Mouse (Mus musculus): ENCODE results near the gene Dusp27. TPM values are rescaled to one million over a fixed set of nuclear protein-coding genes. Genes with fewer than 3 reads are reported as not detected.

Gene Dusp27
- polyA plus RNA-seq, 1 experiment from 2014 or later: 6.4 TPM

DNA sequence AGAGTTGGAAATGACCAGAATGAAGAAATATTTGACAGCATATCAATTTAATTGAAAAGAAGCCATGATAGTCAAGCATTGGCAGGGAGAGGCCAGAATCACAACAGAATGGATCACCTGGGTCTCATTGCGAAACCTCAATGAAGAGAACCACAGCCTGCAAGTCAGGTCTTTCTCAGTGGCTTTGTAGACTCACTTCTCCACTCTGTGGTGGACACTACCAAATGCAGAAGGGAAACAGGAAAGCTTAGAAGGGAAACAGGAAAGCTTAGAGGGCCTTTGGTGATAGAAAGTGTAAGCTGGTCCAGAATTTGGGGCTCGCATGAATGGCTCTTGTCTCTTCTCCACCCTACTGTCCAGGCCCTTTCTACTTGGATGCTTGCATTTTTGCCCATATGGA, 29.6 kb downstream of the Dusp27 start:
- no peaks in the 10 kb centered on the region for H3K27me3 ChIP-seq
- WGBS: 94% methylated on average over 2 of the region's 2 CpGs
- no peak for ATAC-seq (ENCODE audit: insufficient number of reproducible peaks, low FRiP score, low TSS enrichment, low read depth)
- no peak overlapping the region for H3K27ac ChIP-seq (replicated peaks)
- H3K4me1 ChIP-seq: no peaks in the 10 kb centered on the region
- no peak overlapping the region for H3K4me3 ChIP-seq (replicated peaks)
- no peaks in the 10 kb centered on the region for H3K36me3 ChIP-seq
- no peak overlapping the region for H3K9ac ChIP-seq
- H3K4me2 ChIP-seq (replicated peaks): no peak overlapping the region
- no peaks in the 10 kb centered on the region; the same call in 1 of the 2 replicates for H3K9me3 ChIP-seq (replicated peaks)

DNA sequence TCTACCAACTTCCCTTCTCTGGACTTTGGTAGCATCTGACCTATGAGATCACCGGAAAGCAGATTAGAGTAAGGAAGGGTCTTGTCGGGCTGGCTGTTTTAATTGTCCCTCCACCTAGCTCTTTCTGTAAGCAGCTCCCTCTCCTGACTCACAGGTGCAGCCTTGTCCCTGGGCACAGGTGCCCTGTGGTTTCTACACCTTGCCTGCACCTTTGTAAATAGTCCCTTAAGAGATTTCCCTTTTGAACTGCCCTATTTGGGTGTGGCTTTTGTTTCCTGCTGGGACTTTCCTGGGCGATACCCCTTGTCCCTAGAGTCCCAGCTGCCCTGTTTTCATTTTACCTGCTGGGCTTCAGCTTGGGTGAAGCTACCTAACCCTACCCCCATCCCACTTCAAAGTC, 33.3 kb downstream of the Dusp27 start:
- no peaks in the 10 kb centered on the region for H3K27me3 ChIP-seq
- WGBS: 78% methylated on average over 3 of the region's 3 CpGs
- no peaks in the 10 kb centered on the region for H3K9me3 ChIP-seq (replicated peaks)
- no peak for ATAC-seq (ENCODE audit: insufficient number of reproducible peaks, low FRiP score, low TSS enrichment, low read depth)
- no peaks in the 10 kb centered on the region for H3K4me1 ChIP-seq
- no peak overlapping the region for H3K27ac ChIP-seq (replicated peaks)
- H3K4me3 ChIP-seq (replicated peaks): no peak overlapping the region
- H3K4me2 ChIP-seq (replicated peaks): no peak overlapping the region
- no peak overlapping the region for H3K9ac ChIP-seq
- no peaks in the 10 kb centered on the region for H3K36me3 ChIP-seq

DNA sequence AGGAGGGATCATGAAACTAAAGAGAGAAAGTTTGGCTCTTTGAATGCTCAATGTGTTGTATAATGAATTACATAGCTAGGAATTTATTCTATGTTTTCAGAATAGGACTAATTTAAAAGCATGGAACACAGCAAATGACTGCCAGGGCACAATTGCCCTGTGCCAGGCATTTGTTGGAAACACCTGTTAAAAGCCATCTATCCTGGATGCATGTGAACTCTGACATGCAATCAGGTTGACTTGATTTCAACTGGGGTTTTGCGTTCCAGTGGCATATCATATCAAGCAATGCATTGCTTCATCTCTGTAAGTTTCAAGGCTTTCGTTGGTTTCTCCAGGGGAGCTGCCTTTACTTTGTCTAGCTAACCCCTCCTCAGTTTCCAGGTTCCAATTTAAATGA, 37.4 kb downstream of the Dusp27 start:
- no peak for ATAC-seq (ENCODE audit: insufficient number of reproducible peaks, low FRiP score, low TSS enrichment, low read depth)
- H3K4me3 ChIP-seq (replicated peaks): no peak overlapping the region
- no peak overlapping the region for H3K27ac ChIP-seq (replicated peaks)
- no peaks in the 10 kb centered on the region for H3K9me3 ChIP-seq (replicated peaks)
- no peak overlapping the region for H3K4me2 ChIP-seq (replicated peaks)
- no peaks in the 10 kb centered on the region for H3K27me3 ChIP-seq
- 86% methylated on average over 2 of the region's 2 CpGs for WGBS
- no peaks in the 10 kb centered on the region for H3K36me3 ChIP-seq
- H3K4me1 ChIP-seq: no peaks in the 10 kb centered on the region
- no peak overlapping the region for H3K9ac ChIP-seq

GRCm38 (mm10) chr1:166089739-166090138, 38.0 kb downstream of the Dusp27 start:
- ATAC-seq (ENCODE audit: insufficient number of reproducible peaks, low FRiP score, low TSS enrichment, low read depth): peak; percentile 69
- no peaks in the 10 kb centered on the region for H3K36me3 ChIP-seq
- H3K9ac ChIP-seq: no peak overlapping the region
- WGBS: 45% methylated on average over 4 of the region's 4 CpGs
- no peak overlapping the region for H3K4me3 ChIP-seq (replicated peaks)
- no peak overlapping the region for H3K27ac ChIP-seq (replicated peaks)
- H3K9me3 ChIP-seq (replicated peaks): no peaks in the 10 kb centered on the region
- no peaks in the 10 kb centered on the region for H3K27me3 ChIP-seq
- no peak overlapping the region for H3K4me2 ChIP-seq (replicated peaks)
- H3K4me1 ChIP-seq: no peaks in the 10 kb centered on the region

DNA sequence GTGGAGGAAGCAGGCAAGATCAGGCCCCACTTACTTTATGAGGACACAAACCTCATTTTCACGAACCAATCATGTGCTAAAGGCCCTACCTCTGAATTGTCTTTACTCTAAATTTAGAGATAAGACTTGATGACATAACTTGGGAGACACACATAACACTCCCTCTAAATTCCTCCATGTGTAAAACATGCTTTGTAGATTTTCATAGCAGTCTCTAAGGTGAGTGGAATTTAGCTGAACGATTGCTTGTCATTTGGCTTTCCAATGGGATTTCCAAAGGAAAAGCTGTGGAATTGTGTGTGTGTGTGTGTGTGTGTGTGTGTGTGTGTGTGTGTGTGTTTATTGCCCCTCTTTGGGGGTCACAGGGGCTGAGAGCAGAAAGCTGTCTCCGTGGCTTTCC, 38.4 kb downstream of the Dusp27 start:
- Histone ChIP-seq H3K9ac (no peak overlapping the region), H3K27ac (replicated peaks) (no peak overlapping the region), H3K36me3 (no peaks in the 10 kb centered on the region), H3K4me1 (no peaks in the 10 kb centered on the region), H3K27me3 (no peaks in the 10 kb centered on the region), H3K9me3 (replicated peaks) (no peaks in the 10 kb centered on the region), H3K4me3 (replicated peaks) (no peak overlapping the region), H3K4me2 (replicated peaks) (no peak overlapping the region)
- 52% methylated on average over 3 of the region's 3 CpGs for WGBS
- no peak for ATAC-seq (ENCODE audit: insufficient number of reproducible peaks, low FRiP score, low TSS enrichment, low read depth)

DNA sequence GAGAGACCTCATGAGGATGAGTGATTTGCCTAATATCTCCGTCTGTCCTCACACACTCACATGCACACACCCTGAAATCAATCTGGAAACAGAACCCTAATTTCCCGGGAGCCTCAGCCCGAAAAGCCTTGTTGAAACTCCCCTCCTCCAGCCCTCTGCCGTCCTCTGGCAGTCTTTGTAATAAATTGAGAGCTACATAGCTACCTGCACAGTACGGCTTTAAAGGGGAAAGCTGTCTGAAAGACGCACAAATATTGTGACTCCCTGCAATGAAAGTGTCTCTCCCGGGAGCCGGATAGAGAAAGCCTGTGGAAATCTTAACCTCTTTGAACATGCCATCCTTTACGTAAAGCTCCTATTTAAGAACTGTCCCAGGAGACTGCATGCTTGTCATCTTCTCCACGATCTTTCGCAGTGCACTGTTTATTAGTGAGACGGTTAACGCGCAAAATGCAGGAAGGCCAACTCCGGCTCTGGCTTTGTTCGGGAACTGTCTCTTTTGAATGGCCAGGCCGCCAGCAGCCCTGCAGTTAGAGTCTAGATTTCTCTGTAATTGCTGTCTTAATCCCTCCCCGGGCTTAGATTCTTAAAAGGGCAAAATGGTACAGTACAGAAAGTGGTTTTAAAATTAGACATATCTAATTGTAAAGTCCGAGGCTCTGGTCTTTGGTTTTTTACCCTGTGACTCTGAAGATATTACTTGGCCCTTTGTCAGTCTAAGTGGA, 39.1 kb downstream of the Dusp27 start:
- 49% methylated on average over 19 of the region's 19 CpGs for WGBS
- ATAC-seq (ENCODE audit: insufficient number of reproducible peaks, low FRiP score, low TSS enrichment, low read depth): no peak
- Histone ChIP-seq H3K9me3 (replicated peaks) (no peaks in the 10 kb centered on the region), H3K4me1 (no peaks in the 10 kb centered on the region), H3K4me2 (replicated peaks) (no peak overlapping the region), H3K36me3 (no peaks in the 10 kb centered on the region), H3K27ac (replicated peaks) (no peak overlapping the region), H3K4me3 (replicated peaks) (no peak overlapping the region), H3K27me3 (no peaks in the 10 kb centered on the region), H3K9ac (no peak overlapping the region)

GRCm38 (mm10) chr1:166077052-166077735, 50.5 kb downstream of the Dusp27 start:
- no peaks in the 10 kb centered on the region for H3K27me3 ChIP-seq
- no peak for ATAC-seq (ENCODE audit: insufficient number of reproducible peaks, low FRiP score, low TSS enrichment, low read depth)
- H3K4me3 ChIP-seq (replicated peaks): no peak overlapping the region
- H3K9me3 ChIP-seq (replicated peaks): no peaks in the 10 kb centered on the region
- no peak overlapping the region for H3K27ac ChIP-seq (replicated peaks)
- H3K36me3 ChIP-seq: no peaks in the 10 kb centered on the region
- 71% methylated on average over 6 of the region's 6 CpGs for WGBS
- H3K9ac ChIP-seq: no peak overlapping the region
- no peak overlapping the region for H3K4me2 ChIP-seq (replicated peaks)
- H3K4me1 ChIP-seq: no peaks in the 10 kb centered on the region

DNA sequence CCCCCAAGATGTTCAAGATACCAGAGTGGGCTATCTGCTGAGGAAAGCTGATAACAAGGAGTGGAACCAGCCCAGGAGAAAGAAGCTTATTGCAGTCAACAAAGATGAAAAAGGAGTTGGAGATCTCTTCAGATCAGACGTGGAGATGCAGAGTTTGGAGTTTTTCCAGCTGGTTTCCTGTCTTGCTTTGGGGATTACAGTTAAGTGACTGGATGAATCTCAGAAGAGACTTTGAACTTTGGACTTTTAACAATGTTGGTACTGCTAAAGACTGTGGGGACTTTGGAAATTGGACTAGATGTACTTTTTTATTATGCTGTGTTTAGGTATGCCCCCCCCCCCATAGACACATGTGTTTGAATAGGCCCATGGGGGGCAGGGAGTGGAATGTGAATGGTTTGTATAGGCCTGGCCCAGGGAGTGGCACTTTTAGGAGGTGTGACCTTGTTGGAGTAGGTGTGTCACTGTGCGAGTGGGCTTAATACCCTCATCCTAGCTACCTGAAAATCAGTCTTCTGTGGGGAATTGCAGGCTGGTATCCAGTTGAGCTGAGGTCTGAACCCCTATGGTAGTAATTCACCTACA, 59.8 kb downstream of the Dusp27 start:
- H3K4me2 ChIP-seq (replicated peaks): no peak overlapping the region
- H3K36me3 ChIP-seq: no peaks in the 10 kb centered on the region
- H3K27ac ChIP-seq (replicated peaks): no peak overlapping the region
- WGBS: 65% methylated on average over 2 of the region's 2 CpGs
- no peak for ATAC-seq (ENCODE audit: insufficient number of reproducible peaks, low FRiP score, low TSS enrichment, low read depth)
- no peak overlapping the region for H3K9ac ChIP-seq
- H3K4me1 ChIP-seq: no peaks in the 10 kb centered on the region
- H3K9me3 ChIP-seq (replicated peaks): no peaks in the 10 kb centered on the region
- no peaks in the 10 kb centered on the region for H3K27me3 ChIP-seq
- no peak overlapping the region for H3K4me3 ChIP-seq (replicated peaks)

DNA sequence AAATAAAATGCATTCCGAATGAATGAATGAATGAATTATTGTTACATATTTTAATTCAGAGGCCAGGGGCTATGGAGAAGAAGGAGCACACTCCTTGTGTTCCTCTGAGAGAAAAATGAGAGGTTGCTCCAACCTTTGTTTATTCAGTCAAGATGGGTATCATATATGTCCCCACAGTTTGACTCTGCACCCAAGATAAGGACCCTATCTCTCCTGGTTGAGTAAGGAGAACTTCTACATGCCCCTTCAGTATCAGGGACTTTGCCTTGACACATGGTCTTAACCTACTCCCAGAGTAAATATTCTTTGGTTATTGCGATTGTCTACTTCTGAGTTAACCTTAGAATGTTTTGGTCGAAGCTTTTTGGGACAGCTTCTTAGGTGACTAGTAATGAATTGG, 63.9 kb downstream of the Dusp27 start:
- Histone ChIP-seq H3K4me2 (replicated peaks) (no peak overlapping the region), H3K4me3 (replicated peaks) (no peak overlapping the region), H3K27ac (replicated peaks) (no peak overlapping the region), H3K27me3 (peaks cover 4% of the 10 kb centered on the region; the same call in 1 of the 2 replicates), H3K4me1 (no peaks in the 10 kb centered on the region), H3K9ac (no peak overlapping the region), H3K9me3 (replicated peaks) (no peaks in the 10 kb centered on the region), H3K36me3 (no peaks in the 10 kb centered on the region)
- no peak for ATAC-seq (ENCODE audit: insufficient number of reproducible peaks, low FRiP score, low TSS enrichment, low read depth)
- 92% methylated on average over 3 of the region's 3 CpGs for WGBS

DNA sequence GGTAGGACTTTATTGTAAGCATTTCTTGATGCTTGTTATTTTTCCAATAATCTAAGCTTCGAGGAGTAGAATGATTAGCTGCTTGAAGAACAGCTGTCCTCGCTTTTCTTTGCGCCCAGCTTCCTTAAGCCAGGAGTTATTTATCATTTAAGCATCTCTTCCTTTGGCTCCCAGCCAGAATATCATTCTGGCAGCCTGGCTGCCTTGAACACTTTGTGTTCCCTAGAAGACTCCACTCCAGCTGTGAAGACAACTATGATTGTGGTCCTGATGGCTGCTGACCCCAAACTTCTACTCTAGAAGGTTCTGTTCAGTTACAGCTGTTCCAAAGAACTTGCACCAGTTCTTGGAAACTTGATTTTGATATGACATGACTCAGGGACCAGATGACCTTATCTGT, 66.2 kb downstream of the Dusp27 start:
- Histone ChIP-seq H3K4me3 (replicated peaks) (no peak overlapping the region), H3K9me3 (replicated peaks) (no peaks in the 10 kb centered on the region), H3K4me1 (no peaks in the 10 kb centered on the region), H3K27me3 (peaks cover 11% of the 10 kb centered on the region), H3K27ac (replicated peaks) (no peak overlapping the region), H3K4me2 (replicated peaks) (no peak overlapping the region), H3K9ac (no peak overlapping the region), H3K36me3 (no peaks in the 10 kb centered on the region)
- ATAC-seq (ENCODE audit: insufficient number of reproducible peaks, low FRiP score, low TSS enrichment, low read depth): no peak
- 27% methylated on average over 3 of the region's 3 CpGs for WGBS

DNA sequence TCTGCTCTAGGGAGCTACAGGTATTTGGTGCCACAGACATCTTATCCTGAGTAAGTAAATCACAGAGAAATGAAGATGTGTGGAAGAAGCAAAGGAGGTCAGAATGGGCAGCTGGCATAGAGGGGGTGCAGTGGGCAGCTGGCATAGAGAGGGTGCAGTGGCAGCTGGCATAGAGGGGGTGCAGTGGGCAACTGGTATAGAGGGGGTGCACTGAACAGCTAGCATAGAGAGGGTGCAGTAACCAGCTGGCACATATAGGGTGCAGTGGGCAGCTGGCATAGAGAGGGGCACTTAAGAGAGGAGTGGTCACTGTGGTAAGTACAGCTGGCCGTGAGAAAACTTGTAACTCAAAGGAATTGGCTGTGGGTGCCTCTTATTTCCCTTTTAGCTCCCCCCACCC, 67.3 kb downstream of the Dusp27 start:
- H3K27me3 ChIP-seq: peaks cover 19% of the 10 kb centered on the region
- H3K4me2 ChIP-seq (replicated peaks): no peak overlapping the region
- WGBS: 44% methylated on average over 1 of the region's 1 CpGs
- no peaks in the 10 kb centered on the region; the same call in 1 of the 2 replicates for H3K4me1 ChIP-seq
- H3K9ac ChIP-seq: no peak overlapping the region
- H3K36me3 ChIP-seq: no peaks in the 10 kb centered on the region
- ATAC-seq (ENCODE audit: insufficient number of reproducible peaks, low FRiP score, low TSS enrichment, low read depth): no peak
- no peak overlapping the region for H3K4me3 ChIP-seq (replicated peaks)
- no peaks in the 10 kb centered on the region for H3K9me3 ChIP-seq (replicated peaks)
- H3K27ac ChIP-seq (replicated peaks): no peak overlapping the region
